Mouse (Mus musculus): ENCODE measurements around the gene Ptx4.

The Ptx4 gene

GRCm38 (mm10) chr17:25114908-25115645 lies 5.5 kb upstream of the Ptx4 start:
- in situ Hi-C loops (cut with MboI, MseI): no loop called here

- in situ Hi-C loops (cut with MboI, MseI): no loop called here
Measured at GRCm38 (mm10) chr17:25115664-25116432, 4.7 kb upstream of the Ptx4 start, which contains the start of gene Telo2. Gene Telo2, minus strand, starts transcription at chr17:25115967.

GRCm38 (mm10) chr17:25117263-25117662 lies 3.3 kb upstream of the Ptx4 start:
- in situ Hi-C loops (cut with MboI, MseI): no loop called here

GRCm38 (mm10) chr17:25123979-25124378 lies 3.4 kb downstream of the Ptx4 start:
- in situ Hi-C loops (cut with MboI, MseI): loop anchor here (5.0 to 10.0 kb wide), 2 partner anchors 158 to 989 kb away; no protein-coding TSS in a partner anchor

GRCm38 (mm10) chr17:25125442-25126060 lies 5.0 kb downstream of the Ptx4 start:
- in situ Hi-C loops (cut with MboI, MseI): loop anchor here in 1 of 2 experiments (10.0 kb wide), 1 partner anchor 991 kb away; no protein-coding TSS in a partner anchor

- in situ Hi-C loops (cut with MboI, MseI): loop anchor here in 1 of 2 experiments (10.0 kb wide), 1 partner anchor 992 kb away; no protein-coding TSS in a partner anchor
Measured at GRCm38 (mm10) chr17:25127079-25127478, 6.5 kb downstream of the Ptx4 start.

- in situ Hi-C loops (cut with MboI, MseI): loop anchor here in 1 of 2 experiments (10.0 kb wide), 1 partner anchor 993 kb away; no protein-coding TSS in a partner anchor
Measured at GRCm38 (mm10) chr17:25127681-25128080, 7.1 kb downstream of the Ptx4 start.

GRCm38 (mm10) chr17:25130060-25130459 lies 9.5 kb downstream of the Ptx4 start:
- in situ Hi-C loops (cut with MboI, MseI): no loop called here

- in situ Hi-C loops (cut with MboI, MseI): no loop called here
Measured at GRCm38 (mm10) chr17:25133275-25133698, 12.7 kb downstream of the Ptx4 start, which contains the start of gene Clcn7. Gene Clcn7, plus strand, starts transcription at chr17:25133391.

GRCm38 (mm10) chr17:25135622-25136021 lies 15.1 kb downstream of the Ptx4 start:
- in situ Hi-C loops (cut with MboI, MseI): no loop called here

- in situ Hi-C loops (cut with MboI, MseI): no loop called here
Measured at GRCm38 (mm10) chr17:25138803-25139202, 18.2 kb downstream of the Ptx4 start.

GRCm38 (mm10) chr17:25139960-25140359 lies 19.4 kb downstream of the Ptx4 start:
- in situ Hi-C loops (cut with MboI, MseI): no loop called here

GRCm38 (mm10) chr17:25162161-25162560 lies 41.6 kb downstream of the Ptx4 start, which contains the start of gene Ccdc154:
Gene Ccdc154, plus strand, starts transcription at chr17:25162461.
- in situ Hi-C loops (cut with MboI, MseI): no loop called here

GRCm38 (mm10) chr17:25163387-25163786 lies 42.8 kb downstream of the Ptx4 start:
- in situ Hi-C loops (cut with MboI, MseI): no loop called here

- in situ Hi-C loops (cut with MboI, MseI): no loop called here
Measured at GRCm38 (mm10) chr17:25164770-25165169, 44.2 kb downstream of the Ptx4 start.

GRCm38 (mm10) chr17:25165970-25166671 lies 45.6 kb downstream of the Ptx4 start:
- in situ Hi-C loops (cut with MboI, MseI): no loop called here

- in situ Hi-C loops (cut with MboI, MseI): no loop called here
Measured at GRCm38 (mm10) chr17:25169706-25170105, 49.1 kb downstream of the Ptx4 start.

GRCm38 (mm10) chr17:25172558-25172957 lies 52.0 kb downstream of the Ptx4 start:
- in situ Hi-C loops (cut with MboI, MseI): no loop called here

Measured in T-helper 17 cell (primary cell).